Mouse (Mus musculus): Measurements from ENCODE around the gene Kif1a. TPM values are rescaled to one million over a fixed set of nuclear protein-coding genes. Genes with fewer than 3 reads are reported as not detected.

The Kif1a gene
- polyA plus RNA-seq, 1 experiment from 2014 or later: 59.6 TPM

GRCm38 (mm10) chr1:93079602-93080001 is 22.1 kb downstream of the Kif1a start:
- Histone ChIP-seq H3K9me3 (ENCODE audit: control insufficient read depth, low read length) (no peaks in the 10 kb centered on the region), H3K27me3 (ENCODE audit: control insufficient read depth, insufficient read depth, low read length) (no peaks in the 10 kb centered on the region), H3K4me3 (ENCODE audit: low read depth, low read length) (no peak overlapping the region), H3K4me2 (no peak overlapping the region), H3K27ac (ENCODE audit: low read depth, low read length) (peak overlapping the region; percentile 27; the same call in 1 of the 2 replicates), H3K9ac (ENCODE audit: low read length) (no peak overlapping the region), H3K4me1 (ENCODE audit: control insufficient read depth, insufficient read depth, low read length) (peaks cover 10% of the 10 kb centered on the region), H3K36me3 (ENCODE audit: control insufficient read depth, insufficient read depth, low read length) (peaks cover 10% of the 10 kb centered on the region)
- DNase-seq (ENCODE audit: low spot score, missing footprints): peak; percentile 88
- peak; percentile 41 for ATAC-seq (ENCODE audit: low FRiP score)
- 46% methylated on average over 3 of the region's 3 CpGs for WGBS

GRCm38 (mm10) chr1:93072279-93072865 is 29.4 kb downstream of the Kif1a start:
- Histone ChIP-seq H3K9me3 (ENCODE audit: control insufficient read depth, low read length) (no peaks in the 10 kb centered on the region), H3K4me2 (no peak overlapping the region), H3K27ac (ENCODE audit: low read depth, low read length) (no peak overlapping the region), H3K27me3 (ENCODE audit: control insufficient read depth, insufficient read depth, low read length) (no peaks in the 10 kb centered on the region), H3K4me1 (ENCODE audit: control insufficient read depth, insufficient read depth, low read length) (no peaks in the 10 kb centered on the region), H3K9ac (ENCODE audit: low read length) (no peak overlapping the region), H3K4me3 (ENCODE audit: low read depth, low read length) (no peak overlapping the region), H3K36me3 (ENCODE audit: control insufficient read depth, insufficient read depth, low read length) (peaks cover 24% of the 10 kb centered on the region)
- DNase-seq (ENCODE audit: low spot score, missing footprints) (no peak), ATAC-seq (ENCODE audit: low FRiP score) (no peak)
- WGBS: 88% methylated on average over 2 of the region's 2 CpGs

GRCm38 (mm10) chr1:93071487-93071971 is 30.2 kb downstream of the Kif1a start:
- 87% methylated on average over 18 of the region's 18 CpGs for WGBS
- DNase-seq (ENCODE audit: low spot score, missing footprints): no peak
- Histone ChIP-seq H3K4me3 (ENCODE audit: low read depth, low read length) (no peak overlapping the region), H3K27me3 (ENCODE audit: control insufficient read depth, insufficient read depth, low read length) (no peaks in the 10 kb centered on the region), H3K36me3 (ENCODE audit: control insufficient read depth, insufficient read depth, low read length) (peaks cover 21% of the 10 kb centered on the region), H3K9ac (ENCODE audit: low read length) (no peak overlapping the region), H3K4me2 (no peak overlapping the region), H3K27ac (ENCODE audit: low read depth, low read length) (no peak overlapping the region), H3K9me3 (ENCODE audit: control insufficient read depth, low read length) (no peaks in the 10 kb centered on the region), H3K4me1 (ENCODE audit: control insufficient read depth, insufficient read depth, low read length) (no peaks in the 10 kb centered on the region)
- ATAC-seq (ENCODE audit: low FRiP score): no peak

GRCm38 (mm10) chr1:93070881-93071280 is 30.9 kb downstream of the Kif1a start:
- no peaks in the 10 kb centered on the region for H3K9me3 ChIP-seq (ENCODE audit: control insufficient read depth, low read length)
- H3K27ac ChIP-seq (ENCODE audit: low read depth, low read length): no peak overlapping the region
- H3K4me3 ChIP-seq (ENCODE audit: low read depth, low read length): no peak overlapping the region
- no peaks in the 10 kb centered on the region for H3K4me1 ChIP-seq (ENCODE audit: control insufficient read depth, insufficient read depth, low read length)
- 90% methylated on average over 5 of the region's 5 CpGs for WGBS
- no peak overlapping the region for H3K9ac ChIP-seq (ENCODE audit: low read length)
- no peak overlapping the region for H3K4me2 ChIP-seq
- H3K36me3 ChIP-seq (ENCODE audit: control insufficient read depth, insufficient read depth, low read length): peaks cover 17% of the 10 kb centered on the region
- no peak for DNase-seq (ENCODE audit: low spot score, missing footprints)
- ATAC-seq (ENCODE audit: low FRiP score): no peak
- H3K27me3 ChIP-seq (ENCODE audit: control insufficient read depth, insufficient read depth, low read length): no peaks in the 10 kb centered on the region

- Histone ChIP-seq H3K9me3 (ENCODE audit: control insufficient read depth, low read length) (no peaks in the 10 kb centered on the region), H3K4me3 (ENCODE audit: low read depth, low read length) (no peak overlapping the region), H3K4me2 (no peak overlapping the region), H3K27ac (ENCODE audit: low read depth, low read length) (no peak overlapping the region), H3K9ac (ENCODE audit: low read length) (no peak overlapping the region), H3K4me1 (ENCODE audit: control insufficient read depth, insufficient read depth, low read length) (no peaks in the 10 kb centered on the region), H3K36me3 (ENCODE audit: control insufficient read depth, insufficient read depth, low read length) (peaks cover 11% of the 10 kb centered on the region; the same call in 1 of the 2 replicates), H3K27me3 (ENCODE audit: control insufficient read depth, insufficient read depth, low read length) (no peaks in the 10 kb centered on the region)
- ATAC-seq (ENCODE audit: low FRiP score) (no peak), DNase-seq (ENCODE audit: low spot score, missing footprints) (no peak)
- 65% methylated on average over 1 of the region's 1 CpGs for whole genome bisulfite sequencing
Observed at GRCm38 (mm10) chr1:93068553-93068952, 33.2 kb downstream of the Kif1a start.

GRCm38 (mm10) chr1:93065654-93066053 is 36.1 kb downstream of the Kif1a start:
- H3K9me3 ChIP-seq (ENCODE audit: control insufficient read depth, low read length): no peaks in the 10 kb centered on the region
- no peak overlapping the region for H3K27ac ChIP-seq (ENCODE audit: low read depth, low read length)
- H3K27me3 ChIP-seq (ENCODE audit: control insufficient read depth, insufficient read depth, low read length): no peaks in the 10 kb centered on the region
- no peaks in the 10 kb centered on the region for H3K4me1 ChIP-seq (ENCODE audit: control insufficient read depth, insufficient read depth, low read length)
- no peak overlapping the region for H3K4me3 ChIP-seq (ENCODE audit: low read depth, low read length)
- WGBS: 87% methylated on average over 6 of the region's 6 CpGs
- ATAC-seq (ENCODE audit: low FRiP score) (no peak), DNase-seq (ENCODE audit: low spot score, missing footprints) (no peak)
- no peak overlapping the region for H3K9ac ChIP-seq (ENCODE audit: low read length)
- no peak overlapping the region for H3K4me2 ChIP-seq
- peaks cover 7% of the 10 kb centered on the region; the same call in 1 of the 2 replicates for H3K36me3 ChIP-seq (ENCODE audit: control insufficient read depth, insufficient read depth, low read length)

- no peak overlapping the region for H3K9ac ChIP-seq (ENCODE audit: low read length)
- no peak for DNase-seq (ENCODE audit: low spot score, missing footprints)
- H3K27me3 ChIP-seq (ENCODE audit: control insufficient read depth, insufficient read depth, low read length): no peaks in the 10 kb centered on the region
- 88% methylated on average over 5 of the region's 5 CpGs for WGBS
- no peak for ATAC-seq (ENCODE audit: low FRiP score)
- H3K4me3 ChIP-seq (ENCODE audit: low read depth, low read length): no peak overlapping the region
- H3K9me3 ChIP-seq (ENCODE audit: control insufficient read depth, low read length): no peaks in the 10 kb centered on the region
- H3K27ac ChIP-seq (ENCODE audit: low read depth, low read length): no peak overlapping the region
- H3K36me3 ChIP-seq (ENCODE audit: control insufficient read depth, insufficient read depth, low read length): peaks cover 7% of the 10 kb centered on the region; the same call in 1 of the 2 replicates
- no peak overlapping the region for H3K4me2 ChIP-seq
- H3K4me1 ChIP-seq (ENCODE audit: control insufficient read depth, insufficient read depth, low read length): no peaks in the 10 kb centered on the region
Observed at GRCm38 (mm10) chr1:93063694-93064093, 38.1 kb downstream of the Kif1a start.

- Histone ChIP-seq H3K4me2 (no peak overlapping the region), H3K4me3 (ENCODE audit: low read depth, low read length) (no peak overlapping the region), H3K9ac (ENCODE audit: low read length) (no peak overlapping the region), H3K36me3 (ENCODE audit: control insufficient read depth, insufficient read depth, low read length) (peaks cover 13% of the 10 kb centered on the region), H3K4me1 (ENCODE audit: control insufficient read depth, insufficient read depth, low read length) (no peaks in the 10 kb centered on the region), H3K27ac (ENCODE audit: low read depth, low read length) (no peak overlapping the region), H3K27me3 (ENCODE audit: control insufficient read depth, insufficient read depth, low read length) (no peaks in the 10 kb centered on the region), H3K9me3 (ENCODE audit: control insufficient read depth, low read length) (no peaks in the 10 kb centered on the region)
- no peak for DNase-seq (ENCODE audit: low spot score, missing footprints)
- no peak for ATAC-seq (ENCODE audit: low FRiP score)
- 67% methylated on average over 19 of the region's 23 CpGs for WGBS
Observed at GRCm38 (mm10) chr1:93051124-93051833, 50.5 kb downstream of the Kif1a start.

- WGBS: 89% methylated on average over 3 of the region's 3 CpGs
- ATAC-seq (ENCODE audit: low FRiP score): no peak
- H3K4me3 ChIP-seq (ENCODE audit: low read depth, low read length): no peak overlapping the region
- no peak overlapping the region for H3K4me2 ChIP-seq
- no peak overlapping the region for H3K9ac ChIP-seq (ENCODE audit: low read length)
- H3K27me3 ChIP-seq (ENCODE audit: control insufficient read depth, insufficient read depth, low read length): no peaks in the 10 kb centered on the region
- DNase-seq (ENCODE audit: low spot score, missing footprints): no peak
- H3K27ac ChIP-seq (ENCODE audit: low read depth, low read length): no peak overlapping the region
- no peaks in the 10 kb centered on the region for H3K9me3 ChIP-seq (ENCODE audit: control insufficient read depth, low read length)
- peaks cover 6% of the 10 kb centered on the region for H3K36me3 ChIP-seq (ENCODE audit: control insufficient read depth, insufficient read depth, low read length)
- H3K4me1 ChIP-seq (ENCODE audit: control insufficient read depth, insufficient read depth, low read length): no peaks in the 10 kb centered on the region
Observed at GRCm38 (mm10) chr1:93050071-93050470, 51.7 kb downstream of the Kif1a start.
